Mouse (Mus musculus): ENCODE measurements around the gene Lekr1. TPM values are rescaled to one million over a fixed set of nuclear protein-coding genes. Genes with fewer than 3 reads are reported as not detected.

Lekr1 gene
- total RNA-seq, 1 experiment, result 1.2 TPM

DNA sequence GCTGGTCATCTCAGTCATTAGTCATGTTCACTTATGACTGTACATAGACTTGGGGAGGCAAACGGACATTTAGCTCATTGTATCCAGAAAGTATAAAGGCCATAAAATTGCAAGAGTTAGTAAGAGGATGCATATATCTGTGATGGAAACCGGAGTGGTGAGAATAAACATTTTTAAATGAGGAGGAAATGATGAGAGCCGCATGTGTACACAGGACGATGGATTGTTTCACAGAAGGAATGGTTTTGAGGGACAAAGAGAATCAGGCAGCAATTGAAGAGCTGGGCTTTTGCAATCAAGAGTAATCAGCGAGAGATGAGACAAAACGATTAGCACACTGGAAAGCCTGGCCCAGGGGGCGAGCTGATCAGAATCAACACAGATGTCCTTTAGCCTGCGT, 18.4 kb upstream of the Lekr1 start:
- Histone ChIP-seq H3K36me3 (ENCODE audit: control insufficient read depth, insufficient read depth, low read length, poor library complexity, severe bottlenecking) (peaks cover 2% of the 10 kb centered on the region; the same call in 1 of the 2 replicates), H3K9me3 (ENCODE audit: control insufficient read depth, insufficient read depth, low read depth, low read length) (no peaks in the 10 kb centered on the region), H3K4me1 (ENCODE audit: control insufficient read depth in 2 of 2, insufficient read depth in 2 of 2, low read length in 2 of 2, poor library complexity in 1 of 2) (peaks cover 3 to 14% of the 10 kb centered on the region in 2 experiments; a peak in 3 of 4 replicates), H3K9ac (ENCODE audit: insufficient read depth, low read depth, low read length, poor library complexity, severe bottlenecking) (no peak overlapping the region), H3K27ac (ENCODE audit: insufficient read depth, low read depth, low read length, poor library complexity, severe bottlenecking) (no peak overlapping the region), H3K4me3 (ENCODE audit: insufficient read depth in 1 of 2, low read depth in 1 of 2, low read length in 2 of 2, poor library complexity in 1 of 2, severe bottlenecking in 1 of 2) (no peak overlapping the region)
- TF ChIP-seq MAFK (IDR thresholded peaks at IDR 0.05; ENCODE audit: insufficient read depth, low read depth, low read length) (no peak), ZNF384 (IDR thresholded peaks at IDR 0.05; ENCODE audit: low read depth, low read length) (no peak), HCFC1 (IDR thresholded peaks at IDR 0.05; ENCODE audit: borderline replicate concordance, insufficient read depth, low read length) (no peak), ZC3H11A (IDR thresholded peaks at IDR 0.05; ENCODE audit: borderline replicate concordance, low read depth, low read length) (no peak), CHD2 (IDR thresholded peaks at IDR 0.05; ENCODE audit: low read depth, low read length) (no peak)
- in situ Hi-C loops (cut with MboI; ENCODE audit: low sequenced_read_pairs in 2 of 2, unreplicated experiment in 2 of 2), result no loop called here
- no peak for DNase-seq (ENCODE audit: low read depth, low spot score)

DNA sequence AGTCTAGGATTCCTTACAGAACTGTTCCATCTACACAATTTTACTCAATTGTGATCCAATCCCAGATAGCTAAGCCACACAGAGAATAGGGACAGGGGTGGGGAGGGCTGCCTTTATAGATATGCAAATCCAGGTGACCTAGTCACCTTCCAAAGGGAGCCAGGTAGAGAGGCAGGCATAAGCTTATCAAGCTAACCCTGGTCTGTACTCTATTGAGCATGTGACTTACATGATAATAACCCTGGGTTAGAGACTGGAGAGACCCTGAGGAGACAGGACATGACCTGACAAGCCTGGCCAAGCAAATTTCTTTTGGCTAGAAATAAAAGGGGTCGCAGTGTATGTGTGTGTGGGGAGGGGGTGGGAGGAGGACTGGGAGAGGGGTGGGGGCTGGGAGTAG, 17.1 kb upstream of the Lekr1 start:
- no peak overlapping the region for H3K9ac ChIP-seq (ENCODE audit: insufficient read depth, low read depth, low read length, poor library complexity, severe bottlenecking)
- DNase-seq (ENCODE audit: low read depth, low spot score), result no peak
- no peak for TF ChIP-seq HCFC1 (IDR thresholded peaks at IDR 0.05; ENCODE audit: borderline replicate concordance, insufficient read depth, low read length)
- no peak for TF ChIP-seq MAFK (IDR thresholded peaks at IDR 0.05; ENCODE audit: insufficient read depth, low read depth, low read length)
- no peak for TF ChIP-seq ZC3H11A (IDR thresholded peaks at IDR 0.05; ENCODE audit: borderline replicate concordance, low read depth, low read length)
- no peak for TF ChIP-seq CHD2 (IDR thresholded peaks at IDR 0.05; ENCODE audit: low read depth, low read length)
- no peak for TF ChIP-seq ZNF384 (IDR thresholded peaks at IDR 0.05; ENCODE audit: low read depth, low read length)

DNA sequence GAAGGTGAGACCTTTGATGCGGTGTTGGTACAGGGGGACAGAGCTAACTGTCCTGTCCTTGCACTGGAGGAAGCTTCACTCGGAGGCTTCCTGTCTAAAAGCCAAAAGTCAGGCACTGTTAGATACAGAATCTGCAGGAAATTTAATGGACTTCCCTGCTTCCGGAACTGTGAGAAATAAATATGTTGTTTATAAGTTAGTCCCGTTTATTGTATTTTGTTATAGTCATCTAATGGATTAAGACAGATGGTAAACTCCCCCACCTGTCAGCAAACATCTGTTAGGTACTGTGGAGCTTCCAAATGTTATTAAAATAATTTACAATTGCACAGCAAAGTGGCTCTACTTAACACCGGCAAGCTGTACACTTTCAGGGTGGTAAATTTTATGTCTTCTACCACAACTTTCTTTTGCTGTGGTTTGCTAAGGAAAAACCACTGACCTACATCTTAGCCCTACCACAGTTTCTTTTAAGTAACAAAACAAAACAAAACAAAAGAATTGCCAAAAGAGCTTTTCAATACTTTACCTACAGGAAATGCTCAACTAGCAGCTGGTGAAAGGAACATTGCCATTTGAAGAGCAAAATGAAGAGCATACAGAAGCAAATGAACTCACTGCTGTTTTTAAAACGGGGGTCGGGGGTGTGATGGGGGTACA, 15.7 kb upstream of the Lekr1 start:
- H3K27ac ChIP-seq (ENCODE audit: insufficient read depth, low read depth, low read length, poor library complexity, severe bottlenecking), result no peak overlapping the region; the same call in 1 of the 2 replicates
- in situ Hi-C loops (cut with MboI; ENCODE audit: low sequenced_read_pairs in 2 of 2, unreplicated experiment in 2 of 2), result no loop called here
- no peak for DNase-seq (ENCODE audit: low read depth, low spot score)
- no peak overlapping the region for H3K9ac ChIP-seq (ENCODE audit: insufficient read depth, low read depth, low read length, poor library complexity, severe bottlenecking)
- H3K36me3 ChIP-seq (ENCODE audit: control insufficient read depth, insufficient read depth, low read length, poor library complexity, severe bottlenecking), result peaks cover 2% of the 10 kb centered on the region; the same call in 1 of the 2 replicates
- H3K4me3 ChIP-seq (ENCODE audit: insufficient read depth in 1 of 2, low read depth in 1 of 2, low read length in 2 of 2, poor library complexity in 1 of 2, severe bottlenecking in 1 of 2), result no peak overlapping the region
- peaks cover 2 to 15% of the 10 kb centered on the region in 2 experiments; a peak in 3 of 4 replicates for H3K4me1 ChIP-seq (ENCODE audit: control insufficient read depth in 2 of 2, insufficient read depth in 2 of 2, low read length in 2 of 2, poor library complexity in 1 of 2)
- no peak for TF ChIP-seq MAFK (IDR thresholded peaks at IDR 0.05; ENCODE audit: insufficient read depth, low read depth, low read length)
- TF ChIP-seq CHD2 (IDR thresholded peaks at IDR 0.05; ENCODE audit: low read depth, low read length), result no peak
- no peak for TF ChIP-seq HCFC1 (IDR thresholded peaks at IDR 0.05; ENCODE audit: borderline replicate concordance, insufficient read depth, low read length)
- no peak for TF ChIP-seq ZNF384 (IDR thresholded peaks at IDR 0.05; ENCODE audit: low read depth, low read length)
- TF ChIP-seq ZC3H11A (IDR thresholded peaks at IDR 0.05; ENCODE audit: borderline replicate concordance, low read depth, low read length), result no peak
- no peaks in the 10 kb centered on the region for H3K9me3 ChIP-seq (ENCODE audit: control insufficient read depth, insufficient read depth, low read depth, low read length)

More for the DNA sequence above, 17.1 kb upstream of the Lekr1 start:
- Histone ChIP-seq H3K27ac (ENCODE audit: insufficient read depth, low read depth, low read length, poor library complexity, severe bottlenecking) (peak overlapping the region; percentile 76; the same call in 1 of the 2 replicates), H3K4me1 (ENCODE audit: control insufficient read depth in 2 of 2, insufficient read depth in 2 of 2, low read length in 2 of 2, poor library complexity in 1 of 2) (peaks cover 2 to 15% of the 10 kb centered on the region in 2 experiments; a peak in 3 of 4 replicates), H3K9me3 (ENCODE audit: control insufficient read depth, insufficient read depth, low read depth, low read length) (no peaks in the 10 kb centered on the region), H3K4me3 (ENCODE audit: insufficient read depth in 1 of 2, low read depth in 1 of 2, low read length in 2 of 2, poor library complexity in 1 of 2, severe bottlenecking in 1 of 2) (no peak overlapping the region), H3K36me3 (ENCODE audit: control insufficient read depth, insufficient read depth, low read length, poor library complexity, severe bottlenecking) (peaks cover 2% of the 10 kb centered on the region; the same call in 1 of the 2 replicates)
- in situ Hi-C loops (cut with MboI; ENCODE audit: low sequenced_read_pairs in 2 of 2, unreplicated experiment in 2 of 2), result no loop called here

- DNase-seq (ENCODE audit: low read depth, low spot score), result no peak
- in situ Hi-C loops (cut with MboI; ENCODE audit: low sequenced_read_pairs in 2 of 2, unreplicated experiment in 2 of 2), result no loop called here
- peaks cover 17 to 20% of the 10 kb centered on the region in 2 experiments for H3K4me1 ChIP-seq (ENCODE audit: control insufficient read depth in 2 of 2, insufficient read depth in 2 of 2, low read length in 2 of 2, poor library complexity in 1 of 2)
Measured at GRCm38 (mm10) chr3:65654541-65655206, 11.4 kb upstream of the Lekr1 start.

More at GRCm38 (mm10) chr3:65654541-65655206, 11.4 kb upstream of the Lekr1 start:
- Histone ChIP-seq H3K9me3 (ENCODE audit: control insufficient read depth, insufficient read depth, low read depth, low read length) (no peaks in the 10 kb centered on the region), H3K27ac (ENCODE audit: insufficient read depth, low read depth, low read length, poor library complexity, severe bottlenecking) (no peak overlapping the region), H3K9ac (ENCODE audit: insufficient read depth, low read depth, low read length, poor library complexity, severe bottlenecking) (no peak overlapping the region), H3K36me3 (ENCODE audit: control insufficient read depth, insufficient read depth, low read length, poor library complexity, severe bottlenecking) (peaks cover 2% of the 10 kb centered on the region; the same call in 1 of the 2 replicates), H3K4me3 (ENCODE audit: insufficient read depth in 1 of 2, low read depth in 1 of 2, low read length in 2 of 2, poor library complexity in 1 of 2, severe bottlenecking in 1 of 2) (no peak overlapping the region)
- TF ChIP-seq MAFK (IDR thresholded peaks at IDR 0.05; ENCODE audit: insufficient read depth, low read depth, low read length) (no peak), CHD2 (IDR thresholded peaks at IDR 0.05; ENCODE audit: low read depth, low read length) (no peak), ZNF384 (IDR thresholded peaks at IDR 0.05; ENCODE audit: low read depth, low read length) (no peak), ZC3H11A (IDR thresholded peaks at IDR 0.05; ENCODE audit: borderline replicate concordance, low read depth, low read length) (no peak), HCFC1 (IDR thresholded peaks at IDR 0.05; ENCODE audit: borderline replicate concordance, insufficient read depth, low read length) (no peak)
